Mouse (Mus musculus) C2C12 (cell line): ENCODE data around the gene Spg21. TPM values are rescaled to one million over a fixed set of nuclear protein-coding genes. Genes with fewer than 3 reads are reported as not detected.

Experiments
- H3K27me3 ChIP-seq: one replicate; pipeline ENCODE4 v1.6.1; 2011; ENCODE audit not compliant: control insufficient read depth, insufficient read depth, insufficient read length
- H3K36me3 ChIP-seq: one replicate; pipeline ENCODE4 v1.6.1; 2011; ENCODE audit not compliant: control insufficient read depth, insufficient read depth
- H3K4me3 ChIP-seq: one replicate; pipeline ENCODE4 v1.5.1; 2011; ENCODE audit warnings: mild to moderate bottlenecking, control low read depth; ENCODE audit not compliant: poor library complexity, insufficient read depth, severe bottlenecking
- H3K79me2 ChIP-seq: one replicate; pipeline ENCODE4 v1.6.1; 2011; ENCODE audit not compliant: control insufficient read depth, insufficient read depth
- H3K79me3 ChIP-seq: one replicate; pipeline ENCODE4 v1.6.1; 2011; ENCODE audit warnings: low read depth, control low read depth
- H3ac ChIP-seq: one replicate; pipeline ENCODE3; 2011; ENCODE audit warnings: low read depth; ENCODE audit not compliant: control insufficient read depth, insufficient read length
- CEBPB ChIP-seq: IDR thresholded peaks from one replicate; pipeline ENCODE4 v1.6.1; 2011; ENCODE audit warnings: low read depth, mild to moderate bottlenecking, control low read depth, moderate library complexity
- CTCF ChIP-seq: IDR thresholded peaks from one replicate; pipeline ENCODE4 v1.5.1; 2011; ENCODE audit not compliant: control insufficient read depth, insufficient read depth, insufficient read length
- FOSL1 ChIP-seq: IDR thresholded peaks from one replicate; pipeline ENCODE4 v1.8.0; 2011; ENCODE audit warnings: mild to moderate bottlenecking, low read length; ENCODE audit not compliant: poor library complexity, insufficient read depth, severe bottlenecking
- MAX ChIP-seq: IDR thresholded peaks from one replicate; pipeline ENCODE4 v1.6.1; 2011; ENCODE audit warnings: mild to moderate bottlenecking, control low read depth
- MYOD1 ChIP-seq: IDR thresholded peaks from one replicate; pipeline ENCODE4 v1.6.1; 2011; ENCODE audit warnings: low read depth; ENCODE audit not compliant: control insufficient read depth, insufficient read length
- MYOG ChIP-seq: IDR thresholded peaks from one replicate; pipeline ENCODE4 v1.6.1; 2011; ENCODE audit not compliant: control insufficient read depth, insufficient read length; ENCODE audit errors: extremely low read depth
- USF1 ChIP-seq: IDR thresholded peaks from one replicate; pipeline ENCODE4 v1.6.1; 2011; ENCODE audit warnings: low read depth, mild to moderate bottlenecking, control low read depth, moderate library complexity
- polyA plus RNA-seq: library from polyadenylated mRNA; unstranded; fragments of >200 nt; fragmentation: generic; extraction: Trizol; gene quantifications from one replicate; pipeline ENCODE4 v1.2.1, GENCODE M21; 2012; ENCODE audit warnings: missing spikeins

The Spg21 gene
- polyA plus RNA-seq, 1 experiment = 44.4 TPM

GRCm38 (mm10) chr9:65523611-65524364, 63.0 kb downstream of the Spg21 start:
- Histone ChIP-seq H3K36me3 (no peaks in the 10 kb centered on the region), H3K79me2 (no peaks in the 10 kb centered on the region), H3ac (no peak overlapping the region), H3K79me3 (no peaks in the 10 kb centered on the region), H3K4me3 (no peak overlapping the region), H3K27me3 (no peaks in the 10 kb centered on the region)
- TF ChIP-seq USF1 = peak; percentile 87
- no peak for TF ChIP-seq FOSL1
- peak; percentile 95 for TF ChIP-seq CTCF
- no peak for TF ChIP-seq MYOG
- no peak for TF ChIP-seq MYOD1
- peak; percentile 92 for TF ChIP-seq MAX
- no peak for TF ChIP-seq CEBPB

GRCm38 (mm10) chr9:65525445-65526195, 64.9 kb downstream of the Spg21 start:
- H3K79me3 ChIP-seq = no peaks in the 10 kb centered on the region
- H3K36me3 ChIP-seq = no peaks in the 10 kb centered on the region
- TF ChIP-seq FOSL1 (no peak), CEBPB (no peak)
- H3ac ChIP-seq = no peak overlapping the region
- H3K4me3 ChIP-seq = no peak overlapping the region
- no peaks in the 10 kb centered on the region for H3K79me2 ChIP-seq
- no peaks in the 10 kb centered on the region for H3K27me3 ChIP-seq

GRCm38 (mm10) chr9:65528417-65529038, 67.8 kb downstream of the Spg21 start:
- TF ChIP-seq CEBPB (no peak), MYOG (no peak), USF1 (no peak), MYOD1 (no peak), FOSL1 (no peak), MAX (no peak), CTCF (no peak)
- no peaks in the 10 kb centered on the region for H3K36me3 ChIP-seq
- no peaks in the 10 kb centered on the region for H3K79me2 ChIP-seq
- no peak overlapping the region for H3K4me3 ChIP-seq
- no peaks in the 10 kb centered on the region for H3K27me3 ChIP-seq
- no peak overlapping the region for H3ac ChIP-seq
- H3K79me3 ChIP-seq = no peaks in the 10 kb centered on the region

- no peaks in the 10 kb centered on the region for H3K36me3 ChIP-seq
- H3K79me2 ChIP-seq = no peaks in the 10 kb centered on the region
- H3K4me3 ChIP-seq = no peak overlapping the region
- TF ChIP-seq MAX (peak; percentile 83), FOSL1 (no peak)
- H3ac ChIP-seq = no peak overlapping the region
- no peaks in the 10 kb centered on the region for H3K79me3 ChIP-seq
- H3K27me3 ChIP-seq = no peaks in the 10 kb centered on the region
Measured at GRCm38 (mm10) chr9:65529659-65530058, 68.9 kb downstream of the Spg21 start.

GRCm38 (mm10) chr9:65531283-65531682, 70.5 kb downstream of the Spg21 start:
- Histone ChIP-seq H3K4me3 (no peak overlapping the region), H3ac (no peak overlapping the region), H3K36me3 (no peaks in the 10 kb centered on the region), H3K79me2 (no peaks in the 10 kb centered on the region), H3K27me3 (no peaks in the 10 kb centered on the region), H3K79me3 (no peaks in the 10 kb centered on the region)
- TF ChIP-seq USF1 (no peak), CEBPB (no peak), MAX (no peak), FOSL1 (no peak), MYOD1 (no peak), CTCF (no peak), MYOG (no peak)

GRCm38 (mm10) chr9:65532986-65533385, 72.2 kb downstream of the Spg21 start:
- TF ChIP-seq MAX (no peak), MYOD1 (no peak), MYOG (no peak), USF1 (no peak), CTCF (no peak), FOSL1 (no peak), CEBPB (no peak)
- H3K79me3 ChIP-seq = no peaks in the 10 kb centered on the region
- H3K4me3 ChIP-seq = no peak overlapping the region
- no peaks in the 10 kb centered on the region for H3K27me3 ChIP-seq
- no peaks in the 10 kb centered on the region for H3K79me2 ChIP-seq
- H3ac ChIP-seq = no peak overlapping the region
- H3K36me3 ChIP-seq = no peaks in the 10 kb centered on the region
